8 mouse cellular contexts compared by ENCODE assay signal in genomic region chr16:30387871-30388460, GRCm38 (mm10). TPM values are rescaled to one million over a fixed set of nuclear protein-coding genes. Genes with fewer than 3 reads are reported as not detected.
DNase-seq lines count a peak whose midpoint lies in the region; ATAC-seq and TF ChIP-seq lines count a peak whose summit lies in the region.

No protein-coding gene starts in this region.

- DNase-seq in thymus, adult 18-20 months, result peak; percentile 31 to 50
- no peak for DNase-seq in thymus, postnatal 0 days (ENCODE audit: low spot score)
- DNase-seq in embryo, embryonic 11 days, result peak; percentile 47
- peak; percentile 49 to 62 for DNase-seq in heart, adult 2 months
- peak; percentile 52 for DNase-seq in kidney, adult 18-20 months
- DNase-seq in liver, embryonic 11.5 days (ENCODE audit: low spot score), result peak; percentile 48
- peak; percentile 22 to 25 for DNase-seq in natural killer cell, adult 2 months (ENCODE audit: low spot score in 2 of 2)

- no peaks in the 10 kb centered on the region for H3K27me3 ChIP-seq in heart, adult 2 months (ENCODE audit: control insufficient read depth, insufficient read depth, low read length)
- H3K27me3 ChIP-seq in liver, embryonic 11.5 days (replicated peaks; ENCODE audit: control insufficient read depth, insufficient read depth, low read length), result no peaks in the 10 kb centered on the region
- no peaks in the 10 kb centered on the region for H3K27me3 ChIP-seq in stomach, embryonic 15.5 days (replicated peaks)

- H3K4me3 ChIP-seq in heart, adult 2 months, result peak overlapping the region; percentile 58
- H3K4me3 ChIP-seq in liver, embryonic 11.5 days (ENCODE audit: low read depth, low read length), result peak overlapping the region; percentile 100
- peak overlapping the region; percentile 90 for H3K4me3 ChIP-seq in stomach, embryonic 15.5 days (replicated peaks)

- peaks cover 8% of the 10 kb centered on the region for H3K4me1 ChIP-seq in heart, adult 2 months (ENCODE audit: control insufficient read depth, insufficient read depth, low read length)
- H3K4me1 ChIP-seq in liver, embryonic 11.5 days (replicated peaks; ENCODE audit: control insufficient read depth, insufficient read depth, low read length), result peaks cover 21% of the 10 kb centered on the region
- peaks cover 16% of the 10 kb centered on the region for H3K4me1 ChIP-seq in stomach, embryonic 15.5 days

- TF ChIP-seq POLR2A in heart, adult 2 months (IDR thresholded peaks at IDR 0.05; ENCODE audit: insufficient read depth, low read depth, low read length), result no peak

- no peaks in the 10 kb centered on the region for H3K79me2 ChIP-seq in heart, adult 2 months (replicated peaks; ENCODE audit: control insufficient read depth, insufficient read depth, low read length)

- TF ChIP-seq EP300 in heart, adult 2 months (IDR thresholded peaks at IDR 0.05; ENCODE audit: insufficient read depth, low read depth, low read length), result no peak

- WGBS in heart, adult 2 months, result under 1% methylated on average over 49 of the region's 49 CpGs
- WGBS in liver, embryonic 11.5 days, result 1% methylated on average over 46 of the region's 49 CpGs
- under 1% methylated on average over 48 of the region's 49 CpGs for WGBS in stomach, embryonic 15.5 days

- peak overlapping the region; percentile 55 for H3K27ac ChIP-seq in heart, adult 2 months
- peak overlapping the region; percentile 86 for H3K27ac ChIP-seq in liver, embryonic 11.5 days (ENCODE audit: low read depth, low read length)
- peak overlapping the region; percentile 78 for H3K27ac ChIP-seq in stomach, embryonic 15.5 days

- H3K9ac ChIP-seq in heart, adult 2 months (ENCODE audit: low read depth, low read length), result peak overlapping the region; percentile 97
- peak overlapping the region; percentile 94 for H3K9ac ChIP-seq in liver, embryonic 11.5 days (ENCODE audit: low read depth, low read length)
- peak overlapping the region; percentile 87 for H3K9ac ChIP-seq in stomach, embryonic 15.5 days

- H3K4me2 ChIP-seq in liver, embryonic 11.5 days, result peak overlapping the region; percentile 90
- H3K4me2 ChIP-seq in stomach, embryonic 15.5 days, result peak overlapping the region; percentile 83

- intact Hi-C loops in heart, adult 2 months (cut with DNase I), result no loop called here

- H3K36me3 ChIP-seq in heart, adult 2 months (ENCODE audit: control insufficient read depth, insufficient read depth, low read length), result no peaks in the 10 kb centered on the region; the same call in 1 of the 2 replicates
- H3K36me3 ChIP-seq in liver, embryonic 11.5 days (ENCODE audit: control insufficient read depth, insufficient read depth, low read length), result peaks cover 12% of the 10 kb centered on the region
- no peaks in the 10 kb centered on the region for H3K36me3 ChIP-seq in stomach, embryonic 15.5 days

- no peak for TF ChIP-seq CTCF in heart, adult 2 months (IDR thresholded peaks at IDR 0.05)

- peak; percentile 53 for ATAC-seq in liver, embryonic 11.5 days (replicated peaks; ENCODE audit: low FRiP score)
- ATAC-seq in stomach, embryonic 15.5 days (ENCODE audit: insufficient read depth, low FRiP score, low read depth), result peak; percentile 38

- H3K9me3 ChIP-seq in liver, embryonic 11.5 days (ENCODE audit: control insufficient read depth, low read length), result no peaks in the 10 kb centered on the region
- H3K9me3 ChIP-seq in stomach, embryonic 15.5 days, result no peaks in the 10 kb centered on the region

RNA-seq across cellular contexts. Expression of gene Atp13a3, which starts 17.8 kb away (rescaled TPM):
- 26.4 and 32.9 TPM in 2 replicates for polyA plus RNA-seq in thymus, postnatal 0 days (2015; fragmentation: Nextera tagmentation; extraction: Ambion mirVana)
- 10 to 100 TPM; 48.2 to 54.7 TPM for total RNA-seq in heart, adult 2 months (2021)
- polyA plus RNA-seq in heart, adult 2 months (2012; rRNA removed), result 10.6 and 24.7 TPM in 2 replicates
- 22.6 and 23.0 TPM in 2 replicates for polyA plus RNA-seq in liver, embryonic 11.5 days (2014; fragmentation: Nextera tagmentation; extraction: Ambion mirVana)
- 14.1 and 14.7 TPM in 2 replicates for polyA plus RNA-seq in stomach, embryonic 15.5 days (2015; fragmentation: Nextera tagmentation; extraction: Ambion mirVana)
